Mouse (Mus musculus): ENCODE results near the gene Efna4. TPM values are rescaled to one million over a fixed set of nuclear protein-coding genes. Genes with fewer than 3 reads are reported as not detected.

The Efna4 gene
- polyA plus RNA-seq, 1 experiment from 2014 or later: 1.0 TPM

DNA sequence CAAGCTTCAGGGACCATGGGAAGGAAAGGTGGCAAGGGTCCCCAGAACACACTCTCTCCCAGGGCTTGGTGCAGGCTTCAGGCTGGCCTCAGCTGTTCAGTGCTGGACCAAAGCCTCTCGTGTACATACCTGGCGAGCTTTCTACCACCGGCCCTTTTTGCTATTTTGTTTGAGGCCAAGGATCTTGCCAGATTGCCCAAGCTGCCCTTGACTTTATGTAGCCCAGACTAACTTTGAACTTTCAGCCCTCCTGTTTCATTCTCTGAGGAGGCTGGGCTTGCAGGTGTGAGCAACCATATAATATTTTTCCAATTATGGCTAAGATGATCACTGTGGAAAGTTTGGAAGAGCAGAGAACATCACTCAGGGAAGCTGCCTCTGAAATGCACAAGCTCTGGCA is 53.6 kb downstream of the Efna4 start:
- H3K36me3 ChIP-seq: no peaks in the 10 kb centered on the region
- 70% methylated on average over 3 of the region's 3 CpGs for WGBS (ENCODE audit: insufficient replicate concordance)
- H3K27ac ChIP-seq: no peak overlapping the region
- H3K4me3 ChIP-seq (replicated peaks): no peak overlapping the region
- H3K27me3 ChIP-seq: peaks cover 37% of the 10 kb centered on the region
- ATAC-seq (ENCODE audit: low read depth) (no peak), DNase-seq (no peak)
- no peak overlapping the region for H3K4me2 ChIP-seq
- H3K9me3 ChIP-seq (replicated peaks): no peaks in the 10 kb centered on the region
- H3K4me1 ChIP-seq (replicated peaks): peaks cover 9% of the 10 kb centered on the region
- no peak overlapping the region for H3K9ac ChIP-seq

Other genes with a start within 250 kb of the Efna4 start
- gene Rusc1, start 244.7 kb downstream of the Efna4 start, polyA plus RNA-seq (2015; fragmentation: Nextera tagmentation; extraction: Ambion mirVana): 5.5 and 5.9 TPM in 2 replicates
- gene Gm43738, start 236.9 kb downstream of the Efna4 start, polyA plus RNA-seq (2015; fragmentation: Nextera tagmentation; extraction: Ambion mirVana): not detected in 2 replicates
- gene Fdps, start 236.1 kb downstream of the Efna4 start, polyA plus RNA-seq (2015; fragmentation: Nextera tagmentation; extraction: Ambion mirVana): 274 and 295 TPM in 2 replicates
- 133 and 136 TPM in 2 replicates for gene Pklr, start 201.9 kb downstream of the Efna4 start, polyA plus RNA-seq (2015; fragmentation: Nextera tagmentation; extraction: Ambion mirVana)
- 0.75 and 0.78 TPM in 2 replicates for gene Hcn3, start 177.8 kb downstream of the Efna4 start, polyA plus RNA-seq (2015; fragmentation: Nextera tagmentation; extraction: Ambion mirVana)
- gene Clk2, start 173.2 kb downstream of the Efna4 start, polyA plus RNA-seq (2015; fragmentation: Nextera tagmentation; extraction: Ambion mirVana): 10.3 and 10.8 TPM in 2 replicates
- gene Scamp3, start 160.6 kb downstream of the Efna4 start, polyA plus RNA-seq (2015; fragmentation: Nextera tagmentation; extraction: Ambion mirVana): 67.4 and 72.1 TPM in 2 replicates
- gene Fam189b, start 154.9 kb downstream of the Efna4 start, polyA plus RNA-seq (2015; fragmentation: Nextera tagmentation; extraction: Ambion mirVana): 2.8 and 3.9 TPM in 2 replicates
- gene Gba, start 135.1 kb downstream of the Efna4 start, polyA plus RNA-seq (2015; fragmentation: Nextera tagmentation; extraction: Ambion mirVana): 21.7 and 23.7 TPM in 2 replicates
- gene Thbs3, start 122.8 kb downstream of the Efna4 start, polyA plus RNA-seq (2015; fragmentation: Nextera tagmentation; extraction: Ambion mirVana): 1.0 and 1.5 TPM in 2 replicates
- 152 and 155 TPM in 2 replicates for gene Mtx1, start 110.9 kb downstream of the Efna4 start, polyA plus RNA-seq (2015; fragmentation: Nextera tagmentation; extraction: Ambion mirVana)
- 0.14 and 0.51 TPM in 2 replicates for gene Muc1, start 109.0 kb downstream of the Efna4 start, polyA plus RNA-seq (2015; fragmentation: Nextera tagmentation; extraction: Ambion mirVana)
- gene Krtcap2, start 92.1 kb downstream of the Efna4 start, polyA plus RNA-seq (2015; fragmentation: Nextera tagmentation; extraction: Ambion mirVana): 152 and 155 TPM in 2 replicates
- gene Trim46, start 91.7 kb downstream of the Efna4 start, polyA plus RNA-seq (2015; fragmentation: Nextera tagmentation; extraction: Ambion mirVana): 0.14 and 0.23 TPM in 2 replicates
- gene Dpm3, start 78.7 kb downstream of the Efna4 start, polyA plus RNA-seq (2015; fragmentation: Nextera tagmentation; extraction: Ambion mirVana): 57.2 and 64.5 TPM in 2 replicates
- gene Slc50a1, start 67.5 kb downstream of the Efna4 start, polyA plus RNA-seq (2015; fragmentation: Nextera tagmentation; extraction: Ambion mirVana): 17.4 and 18.0 TPM in 2 replicates
- gene Efna1, start 56.9 kb downstream of the Efna4 start, polyA plus RNA-seq (2015; fragmentation: Nextera tagmentation; extraction: Ambion mirVana): 4.3 and 4.6 TPM in 2 replicates
- 0.32 and 0.41 TPM in 2 replicates for gene Efna3, start 15.1 kb downstream of the Efna4 start, polyA plus RNA-seq (2015; fragmentation: Nextera tagmentation; extraction: Ambion mirVana)
- gene Adam15, start 12.0 kb upstream of the Efna4 start, polyA plus RNA-seq (2015; fragmentation: Nextera tagmentation; extraction: Ambion mirVana): 9.5 and 9.6 TPM in 2 replicates
- 0.07 and 0.08 TPM in 2 replicates for gene Dcst2, start 23.9 kb upstream of the Efna4 start, polyA plus RNA-seq (2015; fragmentation: Nextera tagmentation; extraction: Ambion mirVana)
- gene Dcst1, start 27.2 kb upstream of the Efna4 start, polyA plus RNA-seq (2015; fragmentation: Nextera tagmentation; extraction: Ambion mirVana): not detected in 2 replicates
- 0.97 and 1.8 TPM in 2 replicates for gene Zbtb7b, start 56.7 kb upstream of the Efna4 start, polyA plus RNA-seq (2015; fragmentation: Nextera tagmentation; extraction: Ambion mirVana)
- gene Lenep, start 64.8 kb upstream of the Efna4 start, polyA plus RNA-seq (2015; fragmentation: Nextera tagmentation; extraction: Ambion mirVana): not detected in 2 replicates
- 18.0 and 18.7 TPM in 2 replicates for gene Flad1, start 73.8 kb upstream of the Efna4 start, polyA plus RNA-seq (2015; fragmentation: Nextera tagmentation; extraction: Ambion mirVana)
- gene Cks1b, start 80.4 kb upstream of the Efna4 start, polyA plus RNA-seq (2015; fragmentation: Nextera tagmentation; extraction: Ambion mirVana): 282 and 301 TPM in 2 replicates
- 42.3 and 51.4 TPM in 2 replicates for gene Shc1, start 80.4 kb upstream of the Efna4 start, polyA plus RNA-seq (2015; fragmentation: Nextera tagmentation; extraction: Ambion mirVana)
- 11.0 and 12.0 TPM in 2 replicates for gene Pygo2, start 92.2 kb upstream of the Efna4 start, polyA plus RNA-seq (2015; fragmentation: Nextera tagmentation; extraction: Ambion mirVana)
- gene Pbxip1, start 98.7 kb upstream of the Efna4 start, polyA plus RNA-seq (2015; fragmentation: Nextera tagmentation; extraction: Ambion mirVana): 6.0 and 6.8 TPM in 2 replicates
- 39.5 and 40.4 TPM in 2 replicates for gene Pmvk, start 116.5 kb upstream of the Efna4 start, polyA plus RNA-seq (2015; fragmentation: Nextera tagmentation; extraction: Ambion mirVana)
- 0.03 and 0.05 TPM in 2 replicates for gene Kcnn3, start 182.1 kb upstream of the Efna4 start, polyA plus RNA-seq (2015; fragmentation: Nextera tagmentation; extraction: Ambion mirVana)

Measured in liver, embryonic 13.5 days (tissue).